ENCODE assay signal across 8 mouse cellular contexts in the genomic region with DNA sequence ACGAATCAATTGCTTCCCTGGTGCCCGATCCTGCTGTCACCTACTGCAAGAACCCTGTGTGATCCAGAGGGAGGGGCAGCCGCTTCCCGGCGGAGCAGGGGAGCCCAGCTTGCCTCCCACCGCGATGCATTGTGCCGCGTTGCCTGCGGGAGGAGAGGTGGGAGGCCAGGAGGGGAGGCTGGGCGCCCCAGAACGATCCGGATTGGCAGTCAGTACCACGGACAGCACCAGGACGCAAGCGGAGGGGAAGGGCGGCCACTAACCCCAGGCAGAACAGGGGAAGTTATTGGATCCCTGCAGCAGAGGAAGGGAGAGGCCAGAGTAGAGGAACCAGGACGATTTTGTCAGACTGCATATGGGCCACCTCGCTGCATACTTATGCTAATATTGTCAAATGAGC. TPM values are rescaled to one million over a fixed set of nuclear protein-coding genes. Genes with fewer than 3 reads are reported as not detected.
DNase-seq lines count a peak whose midpoint lies in the region; TF ChIP-seq lines count a peak whose summit lies in the region.

No protein-coding gene starts in this region.

- H3K4me3 ChIP-seq in layer of hippocampus, adult 2 months = peak overlapping the region; percentile 60

- H3K27ac ChIP-seq in layer of hippocampus, adult 2 months = peak overlapping the region; percentile 90

- DNase-seq in A20 (ENCODE audit: low read depth, low spot score) = peak; percentile 7
- peak; percentile 30 for DNase-seq in MEL-GATA-1-ER (ENCODE audit: extremely low read depth, low read depth)
- DNase-seq in cerebellum, postnatal 10 days = peak; percentile 72 to 81
- DNase-seq in frontal cortex, postnatal 25 days (ENCODE audit: low spot score in 2 of 2) = peak; percentile 41 to 53
- peak; percentile 66 to 73 for DNase-seq in layer of hippocampus, adult 2 months (ENCODE audit: low spot score in 2 of 2)
- peak; percentile 1 for DNase-seq in lung, postnatal 25 days (ENCODE audit: low spot score)
- peak; percentile 43 for DNase-seq in ovary, postnatal 14 days (ENCODE audit: low spot score)
- no peak for DNase-seq in c-Kit-positive CD71-positive TER-119-positive erythroid progenitor cells, embryonic 14.5 days (ENCODE audit: low spot score)

- no peak for TF ChIP-seq CTCF in layer of hippocampus, adult 2 months (conservative IDR thresholded peaks at IDR 0.05)

RNA-seq across cellular contexts. Expression of a gene that starts 0.5 kb away (rescaled TPM):
- 100 to 1,000 TPM; 226 to 235 TPM for total RNA-seq in layer of hippocampus, adult 2 months (2021)
